9 mouse cellular contexts compared by ENCODE assay signal in the genomic region with DNA sequence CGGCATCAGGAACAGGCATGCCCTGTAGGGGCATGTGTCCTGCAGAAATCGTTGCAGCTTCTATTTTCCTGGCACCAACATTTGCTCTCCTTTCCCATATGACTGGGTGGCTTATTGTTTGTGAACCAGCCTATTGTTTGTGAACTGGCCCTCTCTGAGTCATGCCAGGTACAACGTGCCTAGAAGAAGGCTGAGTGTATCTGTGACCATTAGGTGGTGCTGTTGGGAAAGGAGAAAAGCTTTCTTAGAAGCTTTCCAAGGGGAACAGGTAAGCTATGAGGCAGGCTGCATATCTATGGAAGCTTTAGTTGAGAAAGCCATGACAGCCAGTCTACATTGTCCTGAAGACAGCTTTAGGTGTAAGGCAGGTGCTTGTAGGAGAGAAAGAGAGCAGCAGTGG. TPM values are rescaled to one million over a fixed set of nuclear protein-coding genes. Genes with fewer than 3 reads are reported as not detected.
DNase-seq lines count a peak whose midpoint lies in the region; ATAC-seq lines count a peak whose summit lies in the region.
"Had no signal": no experiment of that assay in that cellular context is flagged by ENCODE, and none has a peak within 500 bp of the region (broad histone marks: within the 10 kb centered on the region; RNA-seq: fewer than 3 reads in every experiment).

No protein-coding gene starts in this region.

- no peak for ATAC-seq in kidney, embryonic 14.5 days (ENCODE audit: low FRiP score, low TSS enrichment)
- no peak for ATAC-seq in heart, embryonic 12.5 days (ENCODE audit: insufficient number of reproducible peaks, low FRiP score)

- no peak overlapping the region for H3K9ac ChIP-seq in kidney, embryonic 14.5 days (ENCODE audit: low read depth, low read length)
- H3K9ac ChIP-seq in heart, embryonic 12.5 days: no peak overlapping the region
- H3K9ac ChIP-seq: liver, embryonic 15.5 days had no signal

- no peak overlapping the region for H3K4me2 ChIP-seq in kidney, embryonic 14.5 days (replicated peaks; ENCODE audit: low read depth, low read length)
- no peak overlapping the region for H3K4me2 ChIP-seq in heart, embryonic 12.5 days
- H3K4me2 ChIP-seq: liver, embryonic 15.5 days had no signal

- no peaks in the 10 kb centered on the region for H3K4me1 ChIP-seq in kidney, embryonic 14.5 days (ENCODE audit: control insufficient read depth, insufficient read depth, low read length)
- H3K4me1 ChIP-seq in heart, embryonic 12.5 days (replicated peaks): no peaks in the 10 kb centered on the region
- H3K4me1 ChIP-seq: liver, embryonic 15.5 days had no signal

- H3K4me3 ChIP-seq in kidney, embryonic 14.5 days (ENCODE audit: low read length): no peak overlapping the region
- no peak overlapping the region for H3K4me3 ChIP-seq in heart, embryonic 12.5 days
- H3K4me3 ChIP-seq: liver, embryonic 15.5 days had no signal

- H3K27ac ChIP-seq in kidney, embryonic 14.5 days (ENCODE audit: low read depth, low read length): no peak overlapping the region
- H3K27ac ChIP-seq in heart, embryonic 12.5 days (ENCODE audit: poor library complexity, severe bottlenecking): no peak overlapping the region
- H3K27ac ChIP-seq: liver, embryonic 15.5 days had no signal

- no peaks in the 10 kb centered on the region; the same call in 1 of the 2 replicates for H3K27me3 ChIP-seq in kidney, embryonic 14.5 days (ENCODE audit: control insufficient read depth, insufficient read depth, low read length)
- H3K27me3 ChIP-seq in heart, embryonic 12.5 days (replicated peaks): no peaks in the 10 kb centered on the region
- H3K27me3 ChIP-seq: liver, embryonic 15.5 days had no signal

- peak; percentile 6 for DNase-seq in kidney, adult 18-20 months
- peak; percentile 11 to 23 for DNase-seq in urinary bladder, adult 18-20 months (ENCODE audit: low spot score in 2 of 2)
- no peak for DNase-seq in urinary bladder, postnatal 10 days (ENCODE audit: low spot score)
- DNase-seq in gonadal fat pad, adult 2 months (ENCODE audit: low read depth): peak; percentile 28
- no peak for DNase-seq in spleen, adult 18-20 months
- DNase-seq in gastrocnemius, adult 8-10 months (ENCODE audit: low spot score in 2 of 2): no peak

- WGBS in kidney, embryonic 14.5 days: 32% methylated on average over 3 of the region's 3 CpGs
- 29% methylated on average over 3 of the region's 3 CpGs for WGBS in heart, embryonic 12.5 days

- H3K36me3 ChIP-seq in kidney, embryonic 14.5 days (ENCODE audit: control insufficient read depth, insufficient read depth, low read length): no peaks in the 10 kb centered on the region
- H3K36me3 ChIP-seq in heart, embryonic 12.5 days: no peaks in the 10 kb centered on the region
- H3K36me3 ChIP-seq: liver, embryonic 15.5 days had no signal

- H3K9me3 ChIP-seq in kidney, embryonic 14.5 days (ENCODE audit: control insufficient read depth, low read length): no peaks in the 10 kb centered on the region
- H3K9me3 ChIP-seq in heart, embryonic 12.5 days (replicated peaks): no peaks in the 10 kb centered on the region
- H3K9me3 ChIP-seq: liver, embryonic 15.5 days had no signal

RNA-seq across cellular contexts. Expression of a gene that starts 5.8 kb away (rescaled TPM):
- not detected in 2 replicates for polyA plus RNA-seq in kidney, embryonic 14.5 days (2014; fragmentation: Nextera tagmentation; extraction: Ambion mirVana)
- not detected in 2 replicates for polyA plus RNA-seq in gonadal fat pad, adult 2 months (2012; rRNA removed)
- polyA plus RNA-seq in heart, embryonic 12.5 days (2016; fragmentation: Nextera tagmentation; extraction: Ambion mirVana): not detected in 2 replicates
- total RNA-seq in gastrocnemius, adult 8-10 months (2022): not detected
- polyA plus RNA-seq: liver, embryonic 15.5 days had no signal

RNA-seq across cellular contexts. Expression of a gene that starts 24.6 kb away (rescaled TPM):
- not detected in 2 replicates for polyA plus RNA-seq in kidney, embryonic 14.5 days (2014; fragmentation: Nextera tagmentation; extraction: Ambion mirVana)
- 9.6 and 11.2 TPM in 2 replicates for polyA plus RNA-seq in gonadal fat pad, adult 2 months (2012; rRNA removed)
- not detected in 2 replicates for polyA plus RNA-seq in heart, embryonic 12.5 days (2016; fragmentation: Nextera tagmentation; extraction: Ambion mirVana)
- total RNA-seq in gastrocnemius, adult 8-10 months (2022): not detected
- polyA plus RNA-seq: liver, embryonic 15.5 days had no signal

RNA-seq across cellular contexts. Expression of a gene that starts 35.0 kb away (rescaled TPM):
- 0.54 and 0.63 TPM in 2 replicates for polyA plus RNA-seq in kidney, embryonic 14.5 days (2014; fragmentation: Nextera tagmentation; extraction: Ambion mirVana)
- 0.55 and 0.84 TPM in 2 replicates for polyA plus RNA-seq in gonadal fat pad, adult 2 months (2012; rRNA removed)
- 0.86 and 1.1 TPM in 2 replicates for polyA plus RNA-seq in heart, embryonic 12.5 days (2016; fragmentation: Nextera tagmentation; extraction: Ambion mirVana)
- total RNA-seq in gastrocnemius, adult 8-10 months (2022): not detected
- polyA plus RNA-seq: liver, embryonic 15.5 days had no signal

Comparison
In these comparisons a context has a peak if more than half of its experiments do, and no peak if none do; other contexts are left out.
1. DNase-seq: peak in kidney, adult 18-20 months (single experiment), urinary bladder, adult 18-20 months (2 of 2) and gonadal fat pad, adult 2 months (single experiment); none in urinary bladder, postnatal 10 days (single experiment), spleen, adult 18-20 months (0 of 2) and gastrocnemius, adult 8-10 months (0 of 2).
2. RNA of a gene that starts 24.6 kb away (polyA plus RNA-seq): 9.6 to 11.2 TPM in gonadal fat pad, adult 2 months; not detected in kidney, embryonic 14.5 days and not detected in heart, embryonic 12.5 days; every median in the first group is over 10 times any median in the second.